Mouse (Mus musculus) liver, adult 2 months (tissue): ENCODE results near the gene Chmp3. TPM values are rescaled to one million over a fixed set of nuclear protein-coding genes. Genes with fewer than 3 reads are reported as not detected.

ENCODE experiments used
- DNase-seq: peaks from one replicate; pipeline ENCODE4 v3.0.0-alpha.2; 2011; ENCODE audit warnings: low read depth, low spot score; ENCODE audit errors: extremely low read depth
- H3K27ac ChIP-seq: fragments of 200-500 bp; replicated peaks from 2 replicates; pipeline ENCODE4 v1.5.1; 2012; ENCODE audit warnings: low read depth, mild to moderate bottlenecking, control low read depth, inconsistent platforms, low read length; ENCODE audit not compliant: insufficient read depth
- H3K27me3 ChIP-seq: fragments of 200-500 bp; 2 replicates; pipeline ENCODE4 v1.6.1; 2012; ENCODE audit warnings: mild to moderate bottlenecking, moderate library complexity, low read length, inconsistent platforms; ENCODE audit not compliant: control insufficient read depth, insufficient read depth
- H3K36me3 ChIP-seq: fragments of 200-500 bp; 2 replicates; pipeline ENCODE4 v1.6.1; 2012; ENCODE audit warnings: low read length, inconsistent platforms; ENCODE audit not compliant: control insufficient read depth, insufficient read depth
- H3K4me1 ChIP-seq: fragments of 200-500 bp; 2 replicates; pipeline ENCODE4 v1.6.1; 2011; ENCODE audit warnings: low read length; ENCODE audit not compliant: control insufficient read depth, insufficient read depth
- H3K4me3 ChIP-seq: fragments of 200-500 bp; 2 replicates; pipeline ENCODE4 v1.5.1; 2011; ENCODE audit warnings: low read depth, mild to moderate bottlenecking, control low read depth, low read length, moderate library complexity; ENCODE audit not compliant: insufficient read depth
- H3K79me2 ChIP-seq: fragments of 200-500 bp; 2 replicates; pipeline ENCODE4 v1.6.1; 2012; ENCODE audit warnings: inconsistent platforms, mild to moderate bottlenecking, low read length, moderate library complexity; ENCODE audit not compliant: control insufficient read depth, insufficient read depth
- H3K9ac ChIP-seq: fragments of 200-500 bp; 2 replicates; pipeline ENCODE4 v1.6.1; 2012; ENCODE audit warnings: low read depth, mild to moderate bottlenecking, control low read depth, inconsistent platforms, low read length
- CTCF ChIP-seq: fragments of 200-500 bp; IDR thresholded peaks from 2 replicates; pipeline ENCODE4 v1.5.1; 2011; ENCODE audit warnings: low read depth, low read length, control low read depth
- POLR2A ChIP-seq: fragments of 200-500 bp; IDR thresholded peaks from 2 replicates; pipeline ENCODE4 v1.6.1; 2011; ENCODE audit warnings: low read length, control low read depth; ENCODE audit not compliant: insufficient read depth; ENCODE audit errors: extremely low read depth
- WGBS: fragments of 180-500 bp; shearing (Covaris S2); methylation state at CpG from one replicate; pipeline ENCODE4 v1.1.7; 2018; 5-methylcytosine and 5-hydroxymethylcytosine counted together
- polyA plus RNA-seq: library from polyadenylated mRNA; depleted of rRNA; stranded (reverse); fragments of >200 nt; gene quantifications from 2 replicates; pipeline ENCODE4 v1.2.3, GENCODE M21; 2012; rRNA removed
- total RNA-seq: library from RNA; depleted of rRNA; stranded (reverse); fragments of >200 nt; gene quantifications from 2 replicates; pipeline ENCODE4 v1.2.3, GENCODE M21; 2014; rRNA removed

Gene Chmp3
- total RNA-seq (44.3 and 49.6 TPM in 2 replicates), polyA plus RNA-seq (22.9 and 24.0 TPM in 2 replicates)

DNA sequence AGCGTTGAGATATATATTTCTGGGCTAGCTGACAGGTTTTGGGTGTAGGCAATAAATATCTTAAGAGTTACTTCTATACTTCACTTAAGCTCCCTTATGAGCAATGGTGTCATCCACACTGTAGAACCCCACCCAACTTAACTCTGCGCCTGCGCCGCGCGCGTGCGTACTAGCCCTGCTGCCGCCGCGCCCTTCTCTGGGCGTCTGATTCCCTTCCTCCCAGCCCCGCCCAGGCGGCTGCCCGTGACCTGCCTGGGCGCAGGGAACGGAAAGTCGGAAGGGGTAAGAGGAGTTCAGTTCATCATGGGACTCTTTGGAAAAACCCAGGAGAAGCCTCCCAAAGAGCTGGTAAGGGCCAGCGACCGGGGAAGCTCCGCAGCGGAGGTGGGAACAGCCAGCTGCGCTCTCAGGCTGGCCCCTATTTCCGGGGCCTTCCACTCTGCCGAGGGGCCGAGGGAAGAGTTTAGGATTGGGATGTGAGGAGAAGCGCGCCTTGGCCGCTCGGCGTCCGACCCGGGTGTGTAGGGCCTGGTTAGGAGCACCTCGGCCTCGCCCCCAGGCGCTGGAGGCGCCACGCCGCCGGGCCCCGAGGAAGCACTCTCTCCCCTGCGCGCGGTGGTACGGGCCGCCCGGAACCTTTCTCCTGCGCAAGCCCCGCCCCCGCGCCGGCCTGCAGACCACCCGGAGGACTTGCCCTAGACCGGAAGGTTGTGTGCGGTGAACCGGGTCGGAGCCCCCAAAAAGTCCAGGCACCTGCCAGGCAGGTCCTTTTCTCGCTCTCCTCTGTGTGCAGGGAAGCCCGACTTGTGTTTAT lies at the start of gene Chmp3:
Chmp3 (plus strand) TSS at position 112 of the 814 bp plus-strand sequence.
- peak; percentile 42; the same call in 1 of the 2 replicates for TF ChIP-seq POLR2A
- TF ChIP-seq CTCF, result no peak
- peaks cover 11% of the 10 kb centered on the region; the same call in 1 of the 2 replicates for H3K79me2 ChIP-seq
- H3K4me3 ChIP-seq, result peak within 1 kb of the TSS; percentile 96
- H3K36me3 ChIP-seq, result 0 out of 2 replicates have a peak, but pooled peaks cover 2% of the 10 kb centered on the region
- peak within 1 kb of the TSS; percentile 94 for H3K9ac ChIP-seq
- H3K4me1 ChIP-seq, result peaks cover 4% of the 10 kb centered on the region; the same call in 1 of the 2 replicates
- peak; percentile 81 for DNase-seq
- WGBS, result under 1% methylated on average over 59 of the region's 59 CpGs
- H3K27me3 ChIP-seq, result no peaks in the 10 kb centered on the region
- H3K27ac ChIP-seq, result peak within 1 kb of the TSS; percentile 97

DNA sequence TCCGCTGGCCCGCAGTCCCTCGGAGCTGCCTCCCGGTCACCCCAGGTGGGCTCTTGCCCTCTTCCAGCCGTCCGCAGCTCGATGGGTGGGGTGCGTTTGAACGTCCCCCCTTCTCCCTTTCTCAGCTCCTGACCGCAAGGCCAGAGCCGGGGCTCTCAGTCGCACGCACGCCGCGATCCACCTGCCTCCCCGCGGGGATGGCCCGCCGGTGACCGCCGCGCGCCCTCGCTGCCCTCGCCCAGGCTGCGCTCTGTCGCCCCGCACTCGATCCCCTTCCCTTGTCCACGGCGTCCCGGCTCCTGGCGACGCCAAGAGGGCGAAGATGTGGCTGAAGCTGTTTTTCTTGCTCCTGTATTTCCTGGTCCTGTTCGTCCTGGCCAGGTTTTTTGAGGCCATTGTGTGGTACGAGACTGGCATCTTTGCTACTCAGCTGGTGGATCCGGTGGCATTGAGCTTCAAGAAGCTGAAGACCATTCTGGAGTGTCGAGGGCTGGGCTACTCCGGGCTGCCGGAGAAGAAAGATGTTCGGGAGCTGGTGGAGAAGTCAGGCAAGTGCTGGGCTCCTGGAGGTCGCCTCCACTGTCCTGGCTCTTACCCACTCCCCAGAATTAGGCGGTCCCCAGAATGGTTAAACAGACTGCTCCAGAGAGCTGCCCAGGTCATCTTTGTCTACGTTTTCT lies 49.1 kb upstream of the Chmp3 start:
- Histone ChIP-seq H3K27me3 (no peaks in the 10 kb centered on the region), H3K4me3 (peak overlapping the region; percentile 99), H3K36me3 (peaks cover 23% of the 10 kb centered on the region), H3K4me1 (peaks cover 17% of the 10 kb centered on the region; the same call in 1 of the 2 replicates), H3K79me2 (peaks cover 6% of the 10 kb centered on the region; the same call in 1 of the 2 replicates), H3K27ac (peak overlapping the region; percentile 95), H3K9ac (peak overlapping the region; percentile 100)
- no peak for DNase-seq
- under 1% methylated on average over 46 of the region's 46 CpGs for WGBS
- TF ChIP-seq POLR2A (no peak), CTCF (no peak)

DNA sequence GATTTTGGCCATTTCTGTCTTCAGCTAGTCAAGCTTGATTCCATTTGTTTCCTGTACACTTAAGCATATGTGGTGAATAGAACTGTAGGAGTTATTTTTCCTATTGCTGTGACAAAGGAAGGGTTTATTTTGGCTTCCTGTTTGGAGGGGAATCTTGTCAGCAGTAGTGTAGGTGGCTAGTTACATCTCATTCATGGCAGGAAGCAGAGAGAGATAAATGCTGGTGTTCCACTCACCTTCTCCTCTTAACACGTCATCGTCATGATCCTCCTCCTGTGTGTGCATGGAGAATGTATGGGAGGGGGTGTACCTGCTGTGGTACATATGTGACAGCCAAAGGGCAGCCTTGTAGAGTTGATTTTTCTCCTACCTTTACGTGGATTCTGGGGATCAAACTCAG lies 43.0 kb upstream of the Chmp3 start:
- H3K9ac ChIP-seq, result no peak overlapping the region
- peaks cover 46% of the 10 kb centered on the region for H3K36me3 ChIP-seq
- no peak overlapping the region for H3K4me3 ChIP-seq
- no peak for DNase-seq
- WGBS, result 68% methylated on average over 3 of the region's 3 CpGs
- peaks cover 7% of the 10 kb centered on the region for H3K79me2 ChIP-seq
- TF ChIP-seq CTCF (no peak), POLR2A (no peak)
- H3K27me3 ChIP-seq, result no peaks in the 10 kb centered on the region
- H3K4me1 ChIP-seq, result peaks cover 38% of the 10 kb centered on the region
- no peak overlapping the region for H3K27ac ChIP-seq

DNA sequence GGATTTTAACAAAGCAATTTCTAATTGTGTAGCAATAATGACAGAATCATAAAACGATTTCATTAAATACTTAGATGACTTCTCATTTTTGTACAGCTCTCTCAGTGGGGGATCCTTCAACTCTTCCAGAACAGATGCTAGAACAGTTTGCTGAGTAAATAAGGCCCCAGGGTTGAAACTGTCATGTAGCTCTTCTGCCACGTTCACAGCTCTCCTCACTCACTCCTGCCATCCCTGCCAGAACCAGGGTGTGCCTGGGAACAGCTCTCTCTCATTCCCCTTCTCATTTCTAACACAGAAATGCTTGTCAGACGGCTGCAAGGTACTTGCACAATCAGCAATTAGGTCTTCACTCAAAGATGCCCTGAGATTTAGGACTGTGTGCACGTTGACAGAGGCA lies 40.6 kb upstream of the Chmp3 start:
- TF ChIP-seq POLR2A, result no peak
- TF ChIP-seq CTCF, result no peak
- Histone ChIP-seq H3K27ac (peak overlapping the region; percentile 52), H3K4me1 (peaks cover 35% of the 10 kb centered on the region), H3K36me3 (peaks cover 50% of the 10 kb centered on the region), H3K27me3 (no peaks in the 10 kb centered on the region), H3K79me2 (peaks cover 7% of the 10 kb centered on the region), H3K4me3 (no peak overlapping the region), H3K9ac (no peak overlapping the region)
- DNase-seq, result no peak
- WGBS, result 34% methylated on average over 4 of the region's 4 CpGs

DNA sequence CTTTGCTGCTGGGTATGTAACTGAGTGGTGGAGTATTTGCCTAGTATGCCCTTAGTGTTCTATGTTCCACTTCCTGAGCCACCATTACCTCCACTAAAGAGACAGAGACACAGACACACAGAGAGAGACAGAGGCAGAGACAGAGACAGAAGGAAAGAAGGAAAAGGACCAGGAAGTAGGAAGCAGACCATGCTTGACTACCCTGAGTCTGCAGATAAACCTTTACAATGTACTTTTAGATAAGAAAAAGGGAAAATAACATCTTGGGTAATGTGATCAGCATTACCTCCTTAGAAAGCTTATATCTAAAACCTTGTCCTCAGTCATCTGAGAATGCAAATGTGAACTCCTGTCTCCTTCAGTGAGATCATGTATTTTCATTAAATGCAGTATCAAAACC lies 39.9 kb upstream of the Chmp3 start:
- H3K4me1 ChIP-seq, result peaks cover 32% of the 10 kb centered on the region
- peaks cover 50% of the 10 kb centered on the region for H3K36me3 ChIP-seq
- no peaks in the 10 kb centered on the region for H3K27me3 ChIP-seq
- peaks cover 9% of the 10 kb centered on the region for H3K79me2 ChIP-seq
- DNase-seq, result no peak
- H3K9ac ChIP-seq, result no peak overlapping the region
- no peak overlapping the region for H3K4me3 ChIP-seq
- TF ChIP-seq CTCF, result no peak
- TF ChIP-seq POLR2A, result no peak
- H3K27ac ChIP-seq, result 0 out of 2 replicates have a peak overlapping the region, but pooled peaks have one; percentile 26
